Mouse (Mus musculus) small intestine, adult 2 months (tissue): ENCODE results near the gene Igf2r.

Experiments used
- CTCF ChIP-seq: fragments of 200-500 bp; IDR thresholded peaks from 2 replicates; pipeline ENCODE4 v1.5.1; 2012; ENCODE audit warnings: low read depth, mild to moderate bottlenecking, control low read depth, inconsistent platforms, low read length, moderate library complexity, mixed read lengths; ENCODE audit not compliant: insufficient replicate concordance, insufficient read length; ENCODE audit errors: extremely low read depth
- POLR2A ChIP-seq: fragments of 200-500 bp; IDR thresholded peaks from 2 replicates; pipeline ENCODE4 v1.6.1; 2012; ENCODE audit warnings: low read depth, mild to moderate bottlenecking, control low read depth, inconsistent platforms, low read length, moderate library complexity

DNA sequence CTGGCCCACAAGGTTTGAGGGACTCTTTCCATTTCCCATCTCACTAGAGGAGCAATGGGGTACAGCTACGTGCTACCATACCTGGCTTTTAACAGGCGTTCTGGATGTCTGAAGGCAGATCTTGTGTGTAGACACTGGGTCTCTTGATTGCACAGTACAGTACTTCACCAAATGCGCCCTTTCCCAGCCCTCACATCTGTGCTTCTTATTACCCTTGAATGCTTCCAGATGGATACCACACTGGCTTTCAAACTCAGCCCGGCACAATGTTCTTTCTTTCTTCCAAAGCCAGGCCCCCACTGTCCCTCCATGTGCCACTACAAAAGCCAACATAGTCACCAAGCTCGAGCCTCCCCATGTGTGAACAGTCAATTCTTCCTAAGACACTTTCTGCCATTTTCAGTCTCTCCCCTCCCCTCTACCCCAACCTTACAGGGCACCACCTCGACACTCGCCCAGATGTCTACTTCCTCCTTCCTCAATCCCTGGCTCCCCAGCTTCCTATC, 97.1 kb downstream of the Igf2r start:
- TF ChIP-seq CTCF (no peak), POLR2A (no peak)
